Mouse (Mus musculus): ENCODE measurements around the gene Rspo3. TPM values are rescaled to one million over a fixed set of nuclear protein-coding genes. Genes with fewer than 3 reads are reported as not detected.

Rspo3 gene
- total RNA-seq, 1 experiment = 1.2 TPM

- no peaks in the 10 kb centered on the region for H3K9me3 ChIP-seq (ENCODE audit: control insufficient read depth, insufficient read depth, low read depth, low read length)
- in situ Hi-C loops (cut with MboI; ENCODE audit: low sequenced_read_pairs in 2 of 2, unreplicated experiment in 2 of 2) = no loop called here
- no peak for DNase-seq (ENCODE audit: low read depth, low spot score)
- H3K4me3 ChIP-seq (ENCODE audit: insufficient read depth in 1 of 2, low read depth in 1 of 2, low read length in 2 of 2, poor library complexity in 1 of 2, severe bottlenecking in 1 of 2) = no peak overlapping the region
- TF ChIP-seq HCFC1 (IDR thresholded peaks at IDR 0.05; ENCODE audit: borderline replicate concordance, insufficient read depth, low read length) (no peak), CHD2 (IDR thresholded peaks at IDR 0.05; ENCODE audit: low read depth, low read length) (no peak), ZC3H11A (IDR thresholded peaks at IDR 0.05; ENCODE audit: borderline replicate concordance, low read depth, low read length) (no peak), ZNF384 (IDR thresholded peaks at IDR 0.05; ENCODE audit: low read depth, low read length) (no peak), MAFK (IDR thresholded peaks at IDR 0.05; ENCODE audit: insufficient read depth, low read depth, low read length) (no peak)
- H3K36me3 ChIP-seq (ENCODE audit: control insufficient read depth, insufficient read depth, low read length, poor library complexity, severe bottlenecking) = no peaks in the 10 kb centered on the region
- no peak overlapping the region for H3K9ac ChIP-seq (ENCODE audit: insufficient read depth, low read depth, low read length, poor library complexity, severe bottlenecking)
- H3K27ac ChIP-seq (ENCODE audit: insufficient read depth, low read depth, low read length, poor library complexity, severe bottlenecking) = no peak overlapping the region
- H3K4me1 ChIP-seq (ENCODE audit: control insufficient read depth in 2 of 2, insufficient read depth in 2 of 2, low read length in 2 of 2, poor library complexity in 1 of 2) = no peaks in the 10 kb centered on the region
These were observed 75.6 kb downstream of the Rspo3 start for GRCm38 (mm10) chr10:29460100-29460499.

- H3K9ac ChIP-seq (ENCODE audit: insufficient read depth, low read depth, low read length, poor library complexity, severe bottlenecking) = no peak overlapping the region
- no peak overlapping the region for H3K27ac ChIP-seq (ENCODE audit: insufficient read depth, low read depth, low read length, poor library complexity, severe bottlenecking)
- in situ Hi-C loops (cut with MboI; ENCODE audit: low sequenced_read_pairs in 2 of 2, unreplicated experiment in 2 of 2) = no loop called here
- no peaks in the 10 kb centered on the region for H3K36me3 ChIP-seq (ENCODE audit: control insufficient read depth, insufficient read depth, low read length, poor library complexity, severe bottlenecking)
- H3K4me3 ChIP-seq (ENCODE audit: insufficient read depth in 1 of 2, low read depth in 1 of 2, low read length in 2 of 2, poor library complexity in 1 of 2, severe bottlenecking in 1 of 2) = no peak overlapping the region
- no peak for DNase-seq (ENCODE audit: low read depth, low spot score)
- no peak for TF ChIP-seq MAFK (IDR thresholded peaks at IDR 0.05; ENCODE audit: insufficient read depth, low read depth, low read length)
- TF ChIP-seq ZNF384 (IDR thresholded peaks at IDR 0.05; ENCODE audit: low read depth, low read length) = no peak
- TF ChIP-seq ZC3H11A (IDR thresholded peaks at IDR 0.05; ENCODE audit: borderline replicate concordance, low read depth, low read length) = no peak
- TF ChIP-seq CHD2 (IDR thresholded peaks at IDR 0.05; ENCODE audit: low read depth, low read length) = no peak
- no peak for TF ChIP-seq HCFC1 (IDR thresholded peaks at IDR 0.05; ENCODE audit: borderline replicate concordance, insufficient read depth, low read length)
- H3K9me3 ChIP-seq (ENCODE audit: control insufficient read depth, insufficient read depth, low read depth, low read length) = no peaks in the 10 kb centered on the region
- H3K4me1 ChIP-seq (ENCODE audit: control insufficient read depth in 2 of 2, insufficient read depth in 2 of 2, low read length in 2 of 2, poor library complexity in 1 of 2) = no peaks in the 10 kb centered on the region
These were observed 76.0 kb downstream of the Rspo3 start for GRCm38 (mm10) chr10:29459632-29460031.

- in situ Hi-C loops (cut with MboI; ENCODE audit: low sequenced_read_pairs in 2 of 2, unreplicated experiment in 2 of 2) = no loop called here
- H3K4me1 ChIP-seq (ENCODE audit: control insufficient read depth in 2 of 2, insufficient read depth in 2 of 2, low read length in 2 of 2, poor library complexity in 1 of 2) = no peaks in the 10 kb centered on the region
- H3K9me3 ChIP-seq (ENCODE audit: control insufficient read depth, insufficient read depth, low read depth, low read length) = no peaks in the 10 kb centered on the region
- no peaks in the 10 kb centered on the region for H3K36me3 ChIP-seq (ENCODE audit: control insufficient read depth, insufficient read depth, low read length, poor library complexity, severe bottlenecking)
- no peak overlapping the region for H3K27ac ChIP-seq (ENCODE audit: insufficient read depth, low read depth, low read length, poor library complexity, severe bottlenecking)
- no peak overlapping the region for H3K4me3 ChIP-seq (ENCODE audit: insufficient read depth in 1 of 2, low read depth in 1 of 2, low read length in 2 of 2, poor library complexity in 1 of 2, severe bottlenecking in 1 of 2)
- no peak overlapping the region for H3K9ac ChIP-seq (ENCODE audit: insufficient read depth, low read depth, low read length, poor library complexity, severe bottlenecking)
- no peak for DNase-seq (ENCODE audit: low read depth, low spot score)
- TF ChIP-seq CHD2 (IDR thresholded peaks at IDR 0.05; ENCODE audit: low read depth, low read length) (no peak), MAFK (IDR thresholded peaks at IDR 0.05; ENCODE audit: insufficient read depth, low read depth, low read length) (no peak), ZNF384 (IDR thresholded peaks at IDR 0.05; ENCODE audit: low read depth, low read length) (no peak), ZC3H11A (IDR thresholded peaks at IDR 0.05; ENCODE audit: borderline replicate concordance, low read depth, low read length) (no peak), HCFC1 (IDR thresholded peaks at IDR 0.05; ENCODE audit: borderline replicate concordance, insufficient read depth, low read length) (no peak)
These were observed 90.6 kb downstream of the Rspo3 start for GRCm38 (mm10) chr10:29445076-29445475.

- no peak for TF ChIP-seq HCFC1 (IDR thresholded peaks at IDR 0.05; ENCODE audit: borderline replicate concordance, insufficient read depth, low read length)
- TF ChIP-seq MAFK (IDR thresholded peaks at IDR 0.05; ENCODE audit: insufficient read depth, low read depth, low read length) = no peak
- TF ChIP-seq ZC3H11A (IDR thresholded peaks at IDR 0.05; ENCODE audit: borderline replicate concordance, low read depth, low read length) = no peak
- TF ChIP-seq ZNF384 (IDR thresholded peaks at IDR 0.05; ENCODE audit: low read depth, low read length) = no peak
- TF ChIP-seq CHD2 (IDR thresholded peaks at IDR 0.05; ENCODE audit: low read depth, low read length) = no peak
- in situ Hi-C loops (cut with MboI; ENCODE audit: low sequenced_read_pairs in 2 of 2, unreplicated experiment in 2 of 2) = no loop called here
- H3K36me3 ChIP-seq (ENCODE audit: control insufficient read depth, insufficient read depth, low read length, poor library complexity, severe bottlenecking) = no peaks in the 10 kb centered on the region
- no peak for DNase-seq (ENCODE audit: low read depth, low spot score)
- no peaks in the 10 kb centered on the region for H3K9me3 ChIP-seq (ENCODE audit: control insufficient read depth, insufficient read depth, low read depth, low read length)
- no peak overlapping the region for H3K27ac ChIP-seq (ENCODE audit: insufficient read depth, low read depth, low read length, poor library complexity, severe bottlenecking)
- no peak overlapping the region for H3K4me3 ChIP-seq (ENCODE audit: insufficient read depth in 1 of 2, low read depth in 1 of 2, low read length in 2 of 2, poor library complexity in 1 of 2, severe bottlenecking in 1 of 2)
- no peak overlapping the region for H3K9ac ChIP-seq (ENCODE audit: insufficient read depth, low read depth, low read length, poor library complexity, severe bottlenecking)
- no peaks in the 10 kb centered on the region for H3K4me1 ChIP-seq (ENCODE audit: control insufficient read depth in 2 of 2, insufficient read depth in 2 of 2, low read length in 2 of 2, poor library complexity in 1 of 2)
These were observed 94.4 kb downstream of the Rspo3 start for GRCm38 (mm10) chr10:29441297-29441696.

GRCm38 (mm10) chr10:29432935-29433453, 102.7 kb downstream of the Rspo3 start:
- H3K27ac ChIP-seq (ENCODE audit: insufficient read depth, low read depth, low read length, poor library complexity, severe bottlenecking) = no peak overlapping the region
- no peaks in the 10 kb centered on the region for H3K4me1 ChIP-seq (ENCODE audit: control insufficient read depth in 2 of 2, insufficient read depth in 2 of 2, low read length in 2 of 2, poor library complexity in 1 of 2)
- H3K9ac ChIP-seq (ENCODE audit: insufficient read depth, low read depth, low read length, poor library complexity, severe bottlenecking) = no peak overlapping the region
- H3K36me3 ChIP-seq (ENCODE audit: control insufficient read depth, insufficient read depth, low read length, poor library complexity, severe bottlenecking) = no peaks in the 10 kb centered on the region
- no peaks in the 10 kb centered on the region for H3K9me3 ChIP-seq (ENCODE audit: control insufficient read depth, insufficient read depth, low read depth, low read length)
- in situ Hi-C loops (cut with MboI; ENCODE audit: low sequenced_read_pairs in 2 of 2, unreplicated experiment in 2 of 2) = no loop called here
- DNase-seq (ENCODE audit: low read depth, low spot score) = no peak
- no peak overlapping the region for H3K4me3 ChIP-seq (ENCODE audit: insufficient read depth in 1 of 2, low read depth in 1 of 2, low read length in 2 of 2, poor library complexity in 1 of 2, severe bottlenecking in 1 of 2)
- TF ChIP-seq ZNF384 (IDR thresholded peaks at IDR 0.05; ENCODE audit: low read depth, low read length) (no peak), HCFC1 (IDR thresholded peaks at IDR 0.05; ENCODE audit: borderline replicate concordance, insufficient read depth, low read length) (no peak), ZC3H11A (IDR thresholded peaks at IDR 0.05; ENCODE audit: borderline replicate concordance, low read depth, low read length) (no peak), MAFK (IDR thresholded peaks at IDR 0.05; ENCODE audit: insufficient read depth, low read depth, low read length) (no peak), CHD2 (IDR thresholded peaks at IDR 0.05; ENCODE audit: low read depth, low read length) (no peak)
